In the genomic region with DNA sequence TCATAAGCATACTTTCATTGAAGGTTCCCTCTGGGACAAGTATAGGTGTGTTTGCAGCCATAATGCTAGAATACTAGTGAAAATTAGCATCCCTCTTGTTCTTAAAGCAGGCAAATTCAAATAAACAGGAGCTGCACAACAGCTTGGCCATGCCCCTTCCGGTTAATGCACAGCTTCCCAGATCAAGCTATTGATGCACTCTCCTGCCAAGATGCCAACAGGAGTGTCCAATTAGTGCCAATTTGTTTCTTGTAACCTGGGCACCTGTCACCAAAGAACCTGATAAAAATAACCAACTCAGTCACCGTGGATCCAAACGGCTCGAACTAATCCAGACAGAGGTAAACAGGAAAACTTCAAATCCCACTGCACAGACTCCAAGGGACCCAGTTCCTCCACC, we compare ENCODE assay signal across 21 mouse cellular contexts.
"Had no signal": no experiment of that assay in that cellular context is flagged by ENCODE, and none has a peak within 500 bp of the region (broad histone marks: within the 10 kb centered on the region; RNA-seq: fewer than 3 reads in every experiment).

No protein-coding gene starts in this region.

- H3K36me3 ChIP-seq: limb, embryonic 12.5 days; limb, embryonic 15.5 days; lung, embryonic 15.5 days; midbrain, embryonic 10.5 days; midbrain, embryonic 13.5 days; neural tube, embryonic 13.5 days had no signal

- H3K27me3 ChIP-seq: lung, embryonic 15.5 days; megakaryocyte, embryonic 14.5 days; midbrain, embryonic 13.5 days; neural tube, embryonic 13.5 days had no signal

- H3K4me1 ChIP-seq: limb, embryonic 12.5 days; limb, embryonic 15.5 days; lung, embryonic 15.5 days; megakaryocyte, embryonic 14.5 days had no signal

- ATAC-seq: liver, postnatal 0 days had no signal

- H3K4me2 ChIP-seq: limb, embryonic 12.5 days; limb, embryonic 15.5 days; liver, embryonic 11.5 days; lung, embryonic 15.5 days; neural tube, embryonic 13.5 days had no signal

- H3K9ac ChIP-seq: limb, embryonic 12.5 days; limb, embryonic 15.5 days; liver, embryonic 14.5 days; liver, postnatal 0 days; lung, embryonic 15.5 days; midbrain, embryonic 13.5 days; neural tube, embryonic 13.5 days had no signal

- H3K9me3 ChIP-seq: limb, embryonic 12.5 days; limb, embryonic 15.5 days; lung, embryonic 15.5 days; megakaryocyte, embryonic 14.5 days; midbrain, embryonic 10.5 days; midbrain, embryonic 13.5 days; neural tube, embryonic 13.5 days had no signal

- H3K4me3 ChIP-seq: layer of hippocampus, adult 2 months; left cerebral cortex, adult 2 months; limb, embryonic 12.5 days; limb, embryonic 15.5 days; lung, embryonic 15.5 days; megakaryocyte, embryonic 14.5 days; midbrain, embryonic 10.5 days; midbrain, embryonic 13.5 days; myocyte; neural tube, embryonic 13.5 days had no signal

- H3K27ac ChIP-seq: kidney, postnatal 0 days; layer of hippocampus, adult 2 months; left cerebral cortex, adult 2 months; limb, embryonic 12.5 days; limb, embryonic 15.5 days; liver, embryonic 14.5 days; lung, embryonic 15.5 days had no signal

- DNase-seq: kidney, postnatal 25 days; layer of hippocampus, adult 9-11 months; liver, postnatal 0 days; lung, postnatal 10 days; lung, postnatal 36 days; retina, postnatal 1 day; thymus, adult 18-20 months; thymus, postnatal 36 days had no signal
